Mouse (Mus musculus): Measurements from ENCODE around the gene Scin. TPM values are rescaled to one million over a fixed set of nuclear protein-coding genes. Genes with fewer than 3 reads are reported as not detected.
A peak's percentile ranks its signal among the peaks of the same experiment; 100 is the strongest.

Scin gene
- polyA plus RNA-seq, 1 experiment from 2014 or later, result 0.43 TPM

- no peak for ATAC-seq
- no peaks in the 10 kb centered on the region for H3K36me3 ChIP-seq
- no peak overlapping the region for H3K9ac ChIP-seq
- H3K4me2 ChIP-seq, result no peak overlapping the region
- 0 out of 2 replicates have a peak overlapping the region, but pooled peaks have one; percentile 25 for H3K27ac ChIP-seq
- H3K4me1 ChIP-seq, result peaks cover 55% of the 10 kb centered on the region
- 74% methylated on average over 3 of the region's 3 CpGs for WGBS (ENCODE audit: insufficient replicate concordance)
- no peaks in the 10 kb centered on the region for H3K27me3 ChIP-seq (replicated peaks)
- no peaks in the 10 kb centered on the region for H3K9me3 ChIP-seq (replicated peaks)
- no peak overlapping the region for H3K4me3 ChIP-seq
Observed at GRCm38 (mm10) chr12:40022344-40022743, 111.7 kb downstream of the Scin start.

GRCm38 (mm10) chr12:40017955-40018505 is 116.0 kb downstream of the Scin start:
- Histone ChIP-seq H3K27ac (no peak overlapping the region), H3K4me2 (no peak overlapping the region), H3K9ac (no peak overlapping the region), H3K27me3 (replicated peaks) (no peaks in the 10 kb centered on the region), H3K4me3 (no peak overlapping the region), H3K9me3 (replicated peaks) (no peaks in the 10 kb centered on the region), H3K4me1 (peaks cover 34% of the 10 kb centered on the region), H3K36me3 (no peaks in the 10 kb centered on the region)
- ATAC-seq, result no peak
- WGBS (ENCODE audit: insufficient replicate concordance), result 61% methylated on average over 6 of the region's 6 CpGs

- no peaks in the 10 kb centered on the region for H3K27me3 ChIP-seq (replicated peaks)
- H3K9ac ChIP-seq, result peak overlapping the region; percentile 65
- no peaks in the 10 kb centered on the region for H3K9me3 ChIP-seq (replicated peaks)
- ATAC-seq, result peak; percentile 93
- H3K36me3 ChIP-seq, result no peaks in the 10 kb centered on the region
- peak overlapping the region; percentile 62 for H3K4me2 ChIP-seq
- peaks cover 25% of the 10 kb centered on the region for H3K4me1 ChIP-seq
- WGBS (ENCODE audit: insufficient replicate concordance), result 8% methylated on average over 19 of the region's 19 CpGs
- H3K4me3 ChIP-seq, result peak overlapping the region; percentile 50
- H3K27ac ChIP-seq, result peak overlapping the region; percentile 74
Observed at GRCm38 (mm10) chr12:40016648-40017460, 117.2 kb downstream of the Scin start.

- 84% methylated on average over 9 of the region's 9 CpGs for WGBS (ENCODE audit: insufficient replicate concordance)
- ATAC-seq, result no peak
- no peak overlapping the region for H3K27ac ChIP-seq
- peaks cover 25% of the 10 kb centered on the region for H3K4me1 ChIP-seq
- no peaks in the 10 kb centered on the region for H3K36me3 ChIP-seq
- H3K4me3 ChIP-seq, result no peak overlapping the region
- peak overlapping the region; percentile 65; the same call in 1 of the 2 replicates for H3K9ac ChIP-seq
- no peaks in the 10 kb centered on the region for H3K9me3 ChIP-seq (replicated peaks)
- H3K27me3 ChIP-seq (replicated peaks), result no peaks in the 10 kb centered on the region
- H3K4me2 ChIP-seq, result peak overlapping the region; percentile 62; the same call in 1 of the 2 replicates
Observed at GRCm38 (mm10) chr12:40016068-40016467, 118.0 kb downstream of the Scin start.

- H3K27ac ChIP-seq, result no peak overlapping the region
- no peaks in the 10 kb centered on the region for H3K27me3 ChIP-seq (replicated peaks)
- no peak for ATAC-seq
- no peaks in the 10 kb centered on the region for H3K9me3 ChIP-seq (replicated peaks)
- no peaks in the 10 kb centered on the region for H3K36me3 ChIP-seq
- H3K9ac ChIP-seq, result no peak overlapping the region
- H3K4me3 ChIP-seq, result no peak overlapping the region
- H3K4me1 ChIP-seq, result no peaks in the 10 kb centered on the region
- H3K4me2 ChIP-seq, result no peak overlapping the region
- 44% methylated on average over 2 of the region's 2 CpGs for WGBS (ENCODE audit: insufficient replicate concordance)
Observed at GRCm38 (mm10) chr12:40009866-40010265, 124.2 kb downstream of the Scin start.

Other genes starting within 250 kb of the Scin start
- 61.4 and 71.0 TPM in 2 replicates for gene Arl4a, start 96.2 kb downstream of the Scin start, polyA plus RNA-seq (2016; fragmentation: Nextera tagmentation; extraction: Ambion mirVana)
- gene Lsmem1, start 65.3 kb upstream of the Scin start, polyA plus RNA-seq (2016; fragmentation: Nextera tagmentation; extraction: Ambion mirVana), result not detected in 2 replicates
- gene Ifrd1, start 114.3 kb upstream of the Scin start, polyA plus RNA-seq (2016; fragmentation: Nextera tagmentation; extraction: Ambion mirVana), result 89.6 and 93.3 TPM in 2 replicates